Mouse (Mus musculus): ENCODE measurements around the gene Asb6. TPM values are rescaled to one million over a fixed set of nuclear protein-coding genes. Genes with fewer than 3 reads are reported as not detected.
A peak's percentile ranks its signal among the peaks of the same experiment; 100 is the strongest.

Asb6 gene
- total and polyA plus RNA-seq, 3 experiments = 24.7 to 58.2 (median 30.3) TPM

GRCm38 (mm10) chr2:30834373-30835022, 4.4 kb upstream of the Asb6 start, which contains the start of gene Prrx2:
TSS of gene Prrx2 (plus strand) at chr2:30834972.
- no peak for DNase-seq

GRCm38 (mm10) chr2:30833644-30834043, 3.5 kb upstream of the Asb6 start:
- DNase-seq = no peak

GRCm38 (mm10) chr2:30829315-30829714, 818 bp downstream of the Asb6 start:
- DNase-seq = peak; percentile 46

- peak; percentile 95 for DNase-seq
Measured at GRCm38 (mm10) chr2:30827749-30828475, 2.2 kb downstream of the Asb6 start.

- peak; percentile 67 for DNase-seq
Measured at GRCm38 (mm10) chr2:30826825-30827748, 3.0 kb downstream of the Asb6 start.

- peak; percentile 43 for DNase-seq
Measured at GRCm38 (mm10) chr2:30823385-30824153, 6.6 kb downstream of the Asb6 start.

- no peak for DNase-seq
Measured at GRCm38 (mm10) chr2:30822460-30822859, 7.7 kb downstream of the Asb6 start.

- no peak for DNase-seq
Measured at GRCm38 (mm10) chr2:30821073-30821472, 9.1 kb downstream of the Asb6 start.

- DNase-seq = no peak
Measured at GRCm38 (mm10) chr2:30819873-30820272, 10.3 kb downstream of the Asb6 start.

- DNase-seq = no peak
Measured at GRCm38 (mm10) chr2:30816383-30816782, 13.8 kb downstream of the Asb6 start.

GRCm38 (mm10) chr2:30810573-30810972, 19.6 kb downstream of the Asb6 start:
- DNase-seq = no peak

- no peak for DNase-seq
Measured at GRCm38 (mm10) chr2:30809503-30809902, 20.6 kb downstream of the Asb6 start.

- DNase-seq = peak; percentile 70
Measured at GRCm38 (mm10) chr2:30808296-30808655, 21.9 kb downstream of the Asb6 start.

- peak; percentile 100 for DNase-seq
Measured at GRCm38 (mm10) chr2:30807648-30808295, 22.4 kb downstream of the Asb6 start, which contains the start of gene Ntmt1. TSS of gene Ntmt1 (plus strand) at chr2:30807826.

GRCm38 (mm10) chr2:30807147-30807647, 22.9 kb downstream of the Asb6 start:
- no peak for DNase-seq

- DNase-seq = no peak
Measured at GRCm38 (mm10) chr2:30805983-30806382, 24.1 kb downstream of the Asb6 start.

- no peak for DNase-seq
Measured at GRCm38 (mm10) chr2:30803604-30804003, 26.5 kb downstream of the Asb6 start, which contains the start of gene 1700001O22Rik. TSS of gene 1700001O22Rik (minus strand) at chr2:30803661.

GRCm38 (mm10) chr2:30801067-30801852, 28.9 kb downstream of the Asb6 start:
- peak; percentile 70 for DNase-seq

- DNase-seq = no peak
Measured at GRCm38 (mm10) chr2:30800671-30801066, 29.5 kb downstream of the Asb6 start.

GRCm38 (mm10) chr2:30799456-30799855, 30.7 kb downstream of the Asb6 start:
- DNase-seq = no peak
